Mouse (Mus musculus) forebrain, postnatal 0 days (tissue): ENCODE data around the gene Slc25a5. TPM values are rescaled to one million over a fixed set of nuclear protein-coding genes. Genes with fewer than 3 reads are reported as not detected.

Experiments
- ATAC-seq: fragments of 200-750 bp; cut with Nextera tagmentation; 2 replicates; pipeline ENCODE4 v1.8.0; 2017; ENCODE audit warnings: mild to moderate bottlenecking, moderate library complexity
- DNase-seq: peaks from one replicate; pipeline ENCODE4 v3.0.0-alpha.2; 2015
- H3K27ac ChIP-seq: fragments of 300-500 bp; sonication (generic); 2 replicates; pipeline ENCODE4 v1.5.1; 2014; ENCODE audit warnings: low read depth, mild to moderate bottlenecking, antibody characterized with exemption, low read length, moderate library complexity, mixed read lengths
- H3K27me3 ChIP-seq: fragments of 300-500 bp; sonication (generic); 2 replicates; pipeline ENCODE4 v1.6.1; 2014; ENCODE audit warnings: mild to moderate bottlenecking, low read length, mixed read lengths; ENCODE audit not compliant: insufficient read depth
- H3K36me3 ChIP-seq: fragments of 300-500 bp; sonication (generic); 2 replicates; pipeline ENCODE4 v1.6.1; 2014; ENCODE audit warnings: mild to moderate bottlenecking, moderate library complexity; ENCODE audit not compliant: insufficient read depth
- H3K4me1 ChIP-seq: fragments of 300-500 bp; sonication (generic); 2 replicates; pipeline ENCODE4 v1.6.1; 2014; ENCODE audit warnings: antibody characterized with exemption; ENCODE audit not compliant: insufficient read depth
- H3K4me2 ChIP-seq: fragments of 300-500 bp; sonication (generic); 2 replicates; pipeline ENCODE4 v1.6.1; 2014; ENCODE audit warnings: low read depth, mild to moderate bottlenecking, moderate library complexity
- H3K4me3 ChIP-seq: fragments of 300-500 bp; sonication (generic); 2 replicates; pipeline ENCODE4 v1.5.1; 2014; ENCODE audit warnings: low read depth, low read length, mixed read lengths
- H3K9ac ChIP-seq: fragments of 300-500 bp; sonication (generic); 2 replicates; pipeline ENCODE4 v1.6.1; 2014; ENCODE audit warnings: mild to moderate bottlenecking
- H3K9me3 ChIP-seq: fragments of 300-500 bp; sonication (generic); 2 replicates; pipeline ENCODE4 v1.6.1; 2016; ENCODE audit warnings: low read length
- CTCF ChIP-seq: sonication (generic); IDR thresholded peaks from 2 replicates; pipeline ENCODE4 v1.5.1; 2016; ENCODE audit warnings: antibody characterized with exemption, control low read depth, low read depth
- WGBS: fragments of 180-500 bp; shearing (Covaris S2); extraction: QIAGEN DNeasy Blood & Tissue Kit; methylation state at CpG from one replicate; pipeline ENCODE4 v1.1.7; 2014; 5-methylcytosine and 5-hydroxymethylcytosine counted together
- polyA plus RNA-seq: library from polyadenylated mRNA; unstranded; fragments of >200 nt; fragmentation: Nextera tagmentation; extraction: Ambion mirVana; gene quantifications from 2 replicates; pipeline ENCODE4 v1.2.1, GENCODE M21; 2015
- total RNA-seq: library from RNA; depleted of rRNA; stranded (reverse); fragments of >200 nt; gene quantifications from 2 replicates; pipeline ENCODE4 v1.2.3, GENCODE M21; 2014

Gene Slc25a5
- total and polyA plus RNA-seq, 2 experiments from 2014 or later = 333 to 466 TPM

GRCm38 (mm10) chrX:36820201-36820600, 24.8 kb downstream of the Slc25a5 start:
- 16% methylated on average over 4 of the region's 4 CpGs for WGBS
- ATAC-seq = peak; percentile 51; the same call in 1 of the 2 replicates
- no peak overlapping the region for H3K9ac ChIP-seq
- H3K4me3 ChIP-seq = no peak overlapping the region
- H3K27ac ChIP-seq = no peak overlapping the region
- H3K4me1 ChIP-seq = no peaks in the 10 kb centered on the region
- TF ChIP-seq CTCF = peak; percentile 60
- no peaks in the 10 kb centered on the region for H3K9me3 ChIP-seq
- peak; percentile 31 for DNase-seq
- H3K27me3 ChIP-seq = no peaks in the 10 kb centered on the region
- no peak overlapping the region for H3K4me2 ChIP-seq
- H3K36me3 ChIP-seq = no peaks in the 10 kb centered on the region

DNA sequence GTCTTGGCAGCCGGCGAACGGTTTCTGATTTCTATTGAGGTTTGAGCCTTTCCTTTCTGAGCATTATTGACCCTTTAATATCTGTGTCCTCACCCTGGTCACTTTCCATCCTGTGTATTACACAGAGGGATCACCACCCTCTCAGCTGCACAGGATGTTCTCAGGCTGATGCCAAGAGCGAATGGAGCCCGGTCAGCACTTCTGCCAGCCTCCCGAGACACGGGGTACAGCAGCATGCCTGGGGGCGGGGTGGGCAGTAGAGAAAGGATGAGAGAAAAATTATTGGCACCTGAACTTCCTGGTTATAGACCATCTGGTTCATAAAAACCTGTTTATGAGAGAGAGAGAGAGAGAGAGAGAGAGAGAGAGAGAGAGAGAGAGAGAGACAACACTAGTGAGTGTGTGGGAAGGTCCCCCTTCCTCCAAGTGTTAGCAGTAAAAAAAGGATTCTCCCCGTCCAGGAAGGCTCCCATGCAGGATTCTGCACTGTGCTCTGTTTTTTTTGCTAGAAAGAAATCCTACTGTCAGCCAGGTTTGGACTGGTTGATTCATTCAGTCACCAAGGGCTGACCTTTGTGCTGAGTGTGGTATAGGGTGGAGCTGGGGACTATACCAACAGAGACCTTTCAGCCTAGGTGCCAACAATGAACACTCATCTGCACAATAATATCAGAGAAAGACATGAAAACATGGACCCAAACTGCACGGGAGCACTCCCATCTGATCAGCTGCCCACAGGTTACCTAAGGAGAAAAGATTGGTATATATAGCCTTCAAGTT, 28.7 kb downstream of the Slc25a5 start:
- TF ChIP-seq CTCF = no peak
- ATAC-seq = no peak
- Histone ChIP-seq H3K4me1 (no peaks in the 10 kb centered on the region), H3K36me3 (no peaks in the 10 kb centered on the region), H3K9me3 (no peaks in the 10 kb centered on the region), H3K4me3 (no peak overlapping the region), H3K9ac (no peak overlapping the region), H3K4me2 (no peak overlapping the region), H3K27me3 (no peaks in the 10 kb centered on the region), H3K27ac (no peak overlapping the region)
- WGBS = 83% methylated on average over 10 of the region's 10 CpGs
- no peak for DNase-seq

GRCm38 (mm10) chrX:36825032-36825431, 29.6 kb downstream of the Slc25a5 start:
- no peak overlapping the region for H3K9ac ChIP-seq
- ATAC-seq = no peak
- H3K27ac ChIP-seq = no peak overlapping the region
- no peaks in the 10 kb centered on the region for H3K27me3 ChIP-seq
- no peak overlapping the region for H3K4me2 ChIP-seq
- no peaks in the 10 kb centered on the region for H3K9me3 ChIP-seq
- WGBS = 49% methylated on average over 2 of the region's 2 CpGs
- no peak for TF ChIP-seq CTCF
- no peak for DNase-seq
- no peaks in the 10 kb centered on the region for H3K4me1 ChIP-seq
- H3K4me3 ChIP-seq = no peak overlapping the region
- no peaks in the 10 kb centered on the region for H3K36me3 ChIP-seq

DNA sequence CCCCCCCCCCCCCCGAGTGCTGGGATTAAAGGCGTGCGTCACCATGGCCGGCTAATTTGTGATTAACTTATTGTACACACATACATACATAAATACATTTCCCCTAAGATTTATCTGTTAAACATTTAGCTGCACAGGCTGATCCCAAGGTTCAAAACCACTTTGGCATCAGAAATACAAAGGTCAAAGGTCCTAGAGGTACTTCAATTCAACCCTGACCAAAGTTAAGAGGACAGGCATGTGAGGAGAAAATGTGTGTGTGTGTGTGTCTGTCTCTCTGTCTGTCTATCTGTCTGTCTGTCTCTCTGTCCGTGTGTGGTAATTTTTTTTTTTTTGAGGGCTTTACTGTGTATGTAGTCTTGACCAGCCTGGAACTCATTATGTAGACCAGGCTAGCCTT, 31.4 kb downstream of the Slc25a5 start:
- H3K36me3 ChIP-seq = no peaks in the 10 kb centered on the region
- no peaks in the 10 kb centered on the region for H3K9me3 ChIP-seq
- no peak for ATAC-seq
- no peak for DNase-seq
- no peak overlapping the region for H3K4me2 ChIP-seq
- WGBS = 90% methylated on average over 5 of the region's 5 CpGs
- no peaks in the 10 kb centered on the region for H3K4me1 ChIP-seq
- no peak overlapping the region for H3K27ac ChIP-seq
- H3K4me3 ChIP-seq = no peak overlapping the region
- H3K27me3 ChIP-seq = no peaks in the 10 kb centered on the region
- no peak for TF ChIP-seq CTCF
- no peak overlapping the region for H3K9ac ChIP-seq

DNA sequence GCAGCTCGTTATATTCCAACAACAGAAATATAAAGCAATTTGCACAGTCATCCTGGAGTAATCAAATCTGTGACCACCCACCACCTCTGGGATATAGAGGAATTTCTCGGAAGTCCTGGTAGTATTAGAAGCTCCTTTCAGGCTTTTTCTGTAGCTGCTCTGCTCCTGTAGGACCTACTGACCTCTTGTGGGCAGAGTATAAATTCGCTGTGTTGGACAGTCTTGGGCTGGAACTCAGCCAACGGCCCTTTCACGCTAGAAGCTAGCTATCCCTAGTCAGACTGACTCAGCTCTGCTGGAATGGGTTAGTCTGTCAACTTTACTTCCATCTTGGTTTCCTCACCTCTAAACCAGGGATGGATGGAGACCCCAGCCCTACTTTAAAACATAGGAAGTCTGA, 34.8 kb downstream of the Slc25a5 start:
- TF ChIP-seq CTCF = 0 out of 2 replicates have a peak, but pooled peaks have one; percentile 20
- DNase-seq = peak; percentile 13
- no peak for ATAC-seq
- Histone ChIP-seq H3K9me3 (no peaks in the 10 kb centered on the region), H3K36me3 (no peaks in the 10 kb centered on the region), H3K27me3 (no peaks in the 10 kb centered on the region), H3K4me1 (no peaks in the 10 kb centered on the region), H3K4me3 (no peak overlapping the region), H3K4me2 (no peak overlapping the region), H3K9ac (no peak overlapping the region), H3K27ac (no peak overlapping the region)
- WGBS = 28% methylated on average over 5 of the region's 5 CpGs

- Histone ChIP-seq H3K27ac (no peak overlapping the region), H3K4me3 (no peak overlapping the region), H3K9ac (no peak overlapping the region), H3K9me3 (no peaks in the 10 kb centered on the region), H3K36me3 (no peaks in the 10 kb centered on the region), H3K4me2 (no peak overlapping the region), H3K4me1 (no peaks in the 10 kb centered on the region), H3K27me3 (no peaks in the 10 kb centered on the region)
- peak; percentile 70 for ATAC-seq
- WGBS = 70% methylated on average over 4 of the region's 4 CpGs
- DNase-seq = peak; percentile 22
- no peak for TF ChIP-seq CTCF
These were observed 36.2 kb downstream of the Slc25a5 start for GRCm38 (mm10) chrX:36831632-36832031.

DNA sequence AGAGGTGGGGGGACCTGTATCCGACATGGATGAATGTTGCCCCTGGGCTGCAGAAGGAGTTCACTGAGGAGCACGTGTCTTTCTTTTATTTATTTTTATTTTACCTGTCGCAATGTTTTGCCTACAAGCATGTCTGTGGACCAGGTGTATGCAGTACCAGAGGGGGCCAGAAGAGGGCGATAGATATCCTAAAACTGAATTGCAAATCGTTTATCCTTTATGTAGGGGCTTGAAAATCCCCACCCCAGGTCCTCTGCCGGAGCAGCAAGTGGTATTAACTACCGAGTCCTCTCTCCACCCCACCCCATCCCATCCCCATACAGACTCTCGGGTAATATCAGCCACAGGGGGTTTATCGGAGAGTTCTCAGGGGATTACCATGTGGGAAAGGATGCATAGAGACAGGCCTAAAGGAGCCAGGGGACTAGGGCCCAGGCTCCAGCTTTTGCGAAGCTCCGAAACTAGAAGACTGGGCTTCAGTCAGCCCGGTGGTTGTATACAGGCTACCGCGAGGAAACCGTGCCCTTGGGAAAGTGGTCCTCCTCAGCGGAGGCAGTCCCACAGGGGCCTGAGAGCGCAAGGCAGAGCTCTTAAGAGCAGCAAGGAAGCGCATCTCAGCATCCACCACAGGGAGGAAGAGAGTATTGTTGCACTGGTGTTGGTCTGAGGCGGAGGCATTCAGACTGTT, 38.1 kb downstream of the Slc25a5 start:
- Histone ChIP-seq H3K27ac (no peak overlapping the region), H3K36me3 (no peaks in the 10 kb centered on the region), H3K4me1 (no peaks in the 10 kb centered on the region), H3K9ac (peak overlapping the region; percentile 37), H3K27me3 (no peaks in the 10 kb centered on the region), H3K9me3 (no peaks in the 10 kb centered on the region), H3K4me3 (peak overlapping the region; percentile 18), H3K4me2 (peak overlapping the region; percentile 35)
- peak; percentile 76 for TF ChIP-seq CTCF
- ATAC-seq (peak; percentile 74), DNase-seq (peak; percentile 81)
- WGBS = 30% methylated on average over 19 of the region's 19 CpGs
